Mouse (Mus musculus) testis, adult 2 months (tissue): ENCODE data around the gene Arl15. TPM values are rescaled to one million over a fixed set of nuclear protein-coding genes. Genes with fewer than 3 reads are reported as not detected.

Source experiments
- H3K27ac ChIP-seq: fragments of 200-500 bp; 2 replicates; pipeline ENCODE4 v1.5.1; 2012; ENCODE audit warnings: low read depth, low read length; ENCODE audit not compliant: control insufficient read depth, insufficient read depth
- H3K27me3 ChIP-seq: fragments of 200-500 bp; 2 replicates; pipeline ENCODE4 v1.6.1; 2012; ENCODE audit warnings: mild to moderate bottlenecking, low read length, moderate library complexity; ENCODE audit not compliant: control insufficient read depth, insufficient read depth
- H3K36me3 ChIP-seq: fragments of 200-500 bp; 2 replicates; pipeline ENCODE4 v1.6.1; 2012; ENCODE audit warnings: mild to moderate bottlenecking, low read length; ENCODE audit not compliant: control insufficient read depth, insufficient read depth
- H3K4me1 ChIP-seq: fragments of 200-500 bp; 2 replicates; pipeline ENCODE4 v1.6.1; 2012; ENCODE audit warnings: low read length; ENCODE audit not compliant: control insufficient read depth, insufficient read depth
- H3K4me3 ChIP-seq: fragments of 200-500 bp; 2 replicates; pipeline ENCODE4 v1.5.1; 2012; ENCODE audit warnings: low read depth, mild to moderate bottlenecking, low read length, moderate library complexity, mixed read lengths; ENCODE audit not compliant: control insufficient read depth
- CTCF ChIP-seq: fragments of 200-500 bp; IDR thresholded peaks from 2 replicates; pipeline ENCODE4 v1.5.1; 2012; ENCODE audit warnings: low read depth, mild to moderate bottlenecking, inconsistent platforms, low read length, moderate library complexity; ENCODE audit not compliant: control insufficient read depth, insufficient read depth, insufficient replicate concordance
- POLR2A ChIP-seq: fragments of 200-500 bp; IDR thresholded peaks from 2 replicates; pipeline ENCODE4 v1.6.1; 2012; ENCODE audit warnings: low read depth, mild to moderate bottlenecking, inconsistent platforms, low read length, moderate library complexity; ENCODE audit not compliant: control insufficient read depth
- polyA plus RNA-seq: library from polyadenylated mRNA; depleted of rRNA; stranded (reverse); fragments of >200 nt; gene quantifications from 2 replicates; pipeline ENCODE4 v1.2.3, GENCODE M21; 2012

Gene Arl15
- polyA plus RNA-seq, 1 experiment, result 2.0 TPM

DNA sequence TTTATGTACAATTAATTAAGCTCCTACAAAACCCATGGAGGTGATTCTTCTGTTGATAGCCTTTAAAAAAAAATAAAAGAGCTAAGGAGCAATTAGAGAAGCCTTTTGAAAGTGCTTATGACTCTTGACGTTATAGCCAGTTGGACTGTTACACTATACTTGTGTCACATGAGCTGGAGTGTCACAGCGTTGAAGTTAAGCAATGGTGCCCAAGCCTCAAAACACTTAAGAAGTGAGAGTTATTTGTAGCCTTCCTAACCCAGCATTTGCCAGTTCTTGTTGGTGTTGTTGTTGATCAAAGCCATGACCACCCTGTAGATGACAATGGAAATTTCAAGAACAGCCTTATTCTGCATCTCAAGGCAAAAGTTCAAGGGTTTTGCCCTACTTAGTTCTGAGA lies 198.8 kb downstream of the Arl15 start:
- no peak for TF ChIP-seq POLR2A
- H3K27ac ChIP-seq, result no peak overlapping the region
- no peaks in the 10 kb centered on the region for H3K36me3 ChIP-seq
- no peaks in the 10 kb centered on the region for H3K4me1 ChIP-seq
- H3K4me3 ChIP-seq, result no peak overlapping the region
- H3K27me3 ChIP-seq, result no peaks in the 10 kb centered on the region

DNA sequence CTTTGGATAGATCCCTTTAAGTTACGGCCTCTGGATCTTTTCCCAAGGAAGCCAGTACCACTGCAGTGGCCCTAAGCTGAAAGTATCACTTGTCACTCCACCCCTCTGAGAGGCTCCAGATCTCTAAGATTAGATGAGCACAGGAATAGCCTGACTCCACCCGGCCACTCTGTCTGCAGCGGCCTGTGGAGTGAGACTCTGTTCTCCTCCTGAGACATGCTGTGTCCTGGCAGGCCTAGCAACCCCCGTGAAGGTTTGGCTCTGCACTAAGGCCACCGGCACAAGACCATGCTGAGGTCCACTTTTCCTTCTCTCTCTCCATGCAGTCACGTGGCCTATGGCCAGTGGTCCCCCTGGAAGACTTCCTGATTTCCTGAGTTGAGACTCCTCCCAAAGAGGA lies 200.3 kb downstream of the Arl15 start:
- H3K27ac ChIP-seq, result no peak overlapping the region
- TF ChIP-seq CTCF (no peak), POLR2A (no peak)
- no peaks in the 10 kb centered on the region for H3K27me3 ChIP-seq
- no peaks in the 10 kb centered on the region for H3K4me1 ChIP-seq
- no peaks in the 10 kb centered on the region for H3K36me3 ChIP-seq
- H3K4me3 ChIP-seq, result no peak overlapping the region

DNA sequence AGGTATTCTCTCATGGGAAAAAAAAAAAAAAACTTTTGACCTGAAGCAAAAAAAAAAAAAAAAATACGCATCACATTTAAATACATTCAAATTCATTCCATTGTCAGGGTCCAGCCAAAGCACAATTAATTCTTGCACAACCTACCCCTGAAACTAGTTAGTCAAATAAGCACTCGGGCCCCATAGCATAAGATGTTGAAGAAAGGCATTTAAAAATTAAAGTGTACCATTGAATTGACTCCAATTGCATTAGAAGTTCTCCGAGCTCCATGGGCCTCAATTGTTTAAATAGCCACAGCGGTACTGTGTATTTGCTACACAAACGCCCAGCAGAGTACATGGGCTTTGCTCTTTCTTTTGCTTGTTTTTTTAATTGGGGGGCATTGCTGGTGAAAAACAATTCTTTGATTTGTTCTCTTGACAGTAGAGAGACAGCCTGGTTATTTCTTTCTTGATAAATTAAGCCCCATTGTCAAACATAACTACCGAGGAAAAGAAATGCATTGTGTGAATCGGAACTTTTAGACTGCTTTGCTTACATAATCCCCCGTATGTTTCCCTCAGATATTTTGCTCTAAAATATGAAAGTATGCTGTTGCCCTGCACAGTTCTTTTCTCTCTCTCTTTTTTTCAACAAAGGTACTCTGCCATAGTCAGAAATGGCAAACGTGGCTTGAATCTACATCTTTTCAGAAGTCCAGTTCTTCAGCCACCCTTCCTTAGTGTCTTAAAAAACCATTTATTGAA lies 201.4 kb downstream of the Arl15 start:
- Histone ChIP-seq H3K4me1 (no peaks in the 10 kb centered on the region), H3K36me3 (no peaks in the 10 kb centered on the region), H3K4me3 (no peak overlapping the region), H3K27me3 (no peaks in the 10 kb centered on the region), H3K27ac (no peak overlapping the region)
- no peak for TF ChIP-seq POLR2A
- no peak for TF ChIP-seq CTCF

DNA sequence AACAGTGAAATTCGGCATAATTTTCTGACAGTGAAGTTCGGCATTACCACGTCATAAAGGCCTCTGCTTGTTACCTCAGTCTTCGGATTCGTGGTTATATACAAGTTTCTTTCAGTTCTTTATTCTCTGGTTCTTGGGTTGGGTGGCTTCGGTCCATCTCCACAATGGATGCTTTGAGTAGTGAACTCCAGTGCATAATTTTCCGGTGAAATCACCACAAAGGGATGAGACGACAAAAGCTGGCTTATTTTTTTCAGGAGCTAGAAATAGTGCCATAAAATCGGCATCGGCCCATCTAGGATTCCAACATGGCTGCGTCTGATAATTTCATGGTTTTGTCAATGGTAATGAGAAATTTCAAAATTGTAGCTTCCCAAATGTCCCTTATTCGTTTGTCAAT lies 204.5 kb downstream of the Arl15 start:
- Histone ChIP-seq H3K4me1 (no peaks in the 10 kb centered on the region), H3K4me3 (no peak overlapping the region), H3K27ac (no peak overlapping the region), H3K27me3 (no peaks in the 10 kb centered on the region), H3K36me3 (no peaks in the 10 kb centered on the region)
- TF ChIP-seq POLR2A (no peak), CTCF (no peak)

DNA sequence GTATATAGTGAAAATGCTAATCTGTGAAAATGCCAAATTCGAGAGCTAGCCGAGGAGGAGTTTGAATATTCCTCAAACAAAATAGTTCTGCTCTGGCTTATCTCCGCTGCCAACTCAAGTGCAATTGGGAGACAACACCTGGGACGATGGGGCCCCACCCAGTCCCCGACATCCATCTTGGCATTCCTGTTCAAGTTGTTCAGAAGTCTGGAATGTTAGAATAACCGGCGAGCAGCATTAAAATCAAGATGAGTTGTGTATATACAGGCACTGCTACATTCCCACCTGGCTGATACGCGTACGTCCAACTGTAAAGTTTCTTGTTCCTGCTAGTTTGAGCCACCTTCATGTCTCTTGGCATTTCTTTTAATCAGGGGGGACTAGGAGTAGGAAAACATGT lies 209.2 kb downstream of the Arl15 start:
- Histone ChIP-seq H3K27me3 (no peaks in the 10 kb centered on the region), H3K4me1 (no peaks in the 10 kb centered on the region), H3K27ac (no peak overlapping the region), H3K36me3 (no peaks in the 10 kb centered on the region), H3K4me3 (no peak overlapping the region)
- TF ChIP-seq CTCF (no peak), POLR2A (no peak)

DNA sequence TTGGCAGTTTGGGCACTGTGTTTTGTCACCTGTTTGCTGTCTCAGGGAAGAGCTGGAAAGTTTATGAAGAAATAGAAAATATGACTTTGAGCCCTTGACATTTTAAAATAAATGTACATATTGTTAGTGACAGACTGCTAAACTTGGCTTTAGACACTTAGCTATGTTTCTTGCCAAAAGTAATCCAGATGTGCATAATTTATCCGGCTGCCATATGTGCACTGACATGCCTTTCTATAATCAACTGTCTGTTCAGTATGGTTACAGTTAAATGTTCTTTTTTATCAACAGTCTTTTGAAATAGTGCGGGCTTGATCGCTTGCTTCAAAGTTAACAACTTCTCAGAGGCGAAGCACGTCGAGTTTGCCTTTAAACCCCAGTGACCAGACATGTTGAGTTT lies 209.9 kb downstream of the Arl15 start:
- no peaks in the 10 kb centered on the region for H3K36me3 ChIP-seq
- H3K4me3 ChIP-seq, result no peak overlapping the region
- H3K27ac ChIP-seq, result no peak overlapping the region
- H3K27me3 ChIP-seq, result no peaks in the 10 kb centered on the region
- no peaks in the 10 kb centered on the region for H3K4me1 ChIP-seq
- TF ChIP-seq CTCF (no peak), POLR2A (no peak)

DNA sequence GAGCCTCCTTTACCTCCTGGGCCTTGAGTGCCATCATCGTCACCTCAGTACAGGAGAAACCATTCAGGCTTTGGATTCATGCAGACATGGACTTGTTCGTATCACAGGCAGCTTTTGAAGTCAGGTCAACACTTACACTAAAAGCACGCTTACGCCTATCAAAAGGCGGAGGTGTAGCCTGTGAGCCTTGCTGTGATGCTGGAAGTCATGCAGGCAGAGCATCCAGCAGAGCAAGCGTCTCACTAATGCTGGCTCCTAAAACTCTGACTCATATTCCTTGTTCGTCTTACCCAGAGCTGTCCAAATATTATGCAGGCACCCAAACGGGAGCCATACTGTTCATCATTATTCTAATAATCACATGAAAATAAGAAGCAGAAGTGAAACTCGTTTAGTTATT lies 215.5 kb downstream of the Arl15 start:
- Histone ChIP-seq H3K4me1 (no peaks in the 10 kb centered on the region), H3K4me3 (no peak overlapping the region), H3K27ac (no peak overlapping the region), H3K27me3 (no peaks in the 10 kb centered on the region), H3K36me3 (no peaks in the 10 kb centered on the region)
- no peak for TF ChIP-seq POLR2A
- no peak for TF ChIP-seq CTCF

DNA sequence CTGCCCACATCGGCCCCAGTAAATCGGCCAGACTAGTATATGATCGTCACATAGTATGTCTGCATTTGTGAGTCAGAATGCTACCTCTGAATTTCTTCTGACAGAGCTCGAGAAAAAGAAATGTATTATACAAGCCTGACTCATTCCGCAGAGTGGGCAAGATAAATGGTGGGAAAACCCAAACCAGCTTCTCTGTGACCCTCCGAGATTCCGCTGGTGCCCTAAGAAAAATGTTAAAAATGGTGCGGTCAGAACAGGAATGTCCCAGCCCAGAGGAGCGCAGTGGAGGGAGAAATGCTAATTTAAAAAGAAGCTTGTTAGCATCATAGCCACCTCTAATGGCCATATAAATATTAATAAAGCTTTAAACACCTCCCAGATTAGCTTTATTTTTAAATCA lies 216.2 kb downstream of the Arl15 start:
- Histone ChIP-seq H3K36me3 (no peaks in the 10 kb centered on the region), H3K4me3 (no peak overlapping the region), H3K4me1 (no peaks in the 10 kb centered on the region), H3K27me3 (no peaks in the 10 kb centered on the region), H3K27ac (no peak overlapping the region)
- TF ChIP-seq POLR2A, result no peak
- no peak for TF ChIP-seq CTCF
